Comparison of ENCODE assay signal across 9 mouse cellular contexts in the genomic region with DNA sequence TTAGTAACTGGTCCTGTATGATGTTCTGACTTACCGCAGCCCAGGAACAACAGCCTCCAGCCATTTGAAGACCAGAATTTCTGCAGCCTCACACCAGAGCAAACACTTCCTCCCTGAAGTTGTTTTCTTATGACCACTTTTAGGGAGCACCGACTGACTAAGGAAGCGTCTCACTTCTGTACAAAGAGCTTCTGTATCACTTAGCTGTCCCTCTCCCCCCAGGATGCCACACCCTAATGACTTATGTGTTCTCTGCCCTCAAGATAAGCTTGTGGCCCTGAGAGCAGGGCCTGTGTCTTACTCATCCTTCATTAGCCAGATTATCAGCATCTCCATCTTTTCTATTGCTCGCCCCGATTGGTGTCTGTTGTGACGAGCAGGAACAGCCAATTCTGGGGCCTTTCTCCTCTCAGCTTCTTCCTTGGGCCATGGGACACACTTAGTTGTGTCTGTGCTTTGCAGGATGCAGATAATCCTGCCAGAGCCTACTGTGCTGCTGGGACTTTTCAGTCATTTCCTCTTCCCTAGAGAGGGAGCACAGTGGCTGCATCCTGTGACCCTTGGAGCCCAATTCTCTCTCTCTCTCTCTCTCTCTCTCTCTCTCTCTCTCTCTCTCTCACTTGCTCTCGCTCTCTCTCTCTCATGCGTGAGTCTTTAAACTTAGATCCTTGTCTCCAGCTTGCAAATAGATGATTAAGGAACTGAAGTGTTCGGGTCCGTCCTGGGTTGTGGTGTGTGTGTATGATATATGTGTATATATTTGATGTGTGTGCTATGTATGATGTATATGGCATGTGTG.
A peak's percentile ranks its signal among the peaks of the same experiment; 100 is the strongest.
DNase-seq lines count a peak whose midpoint lies in the region; ATAC-seq lines count a peak whose summit lies in the region.
"Had no signal": no experiment of that assay in that cellular context is flagged by ENCODE, and none has a peak within 500 bp of the region (broad histone marks: within the 10 kb centered on the region; RNA-seq: fewer than 3 reads in every experiment).

No protein-coding gene starts in this region.

- H3K9ac ChIP-seq in intestine, embryonic 14.5 days (ENCODE audit: low read length), result no peak overlapping the region
- H3K9ac ChIP-seq in midbrain, embryonic 15.5 days, result no peak overlapping the region

- peaks cover 46% of the 10 kb centered on the region for H3K4me1 ChIP-seq in intestine, embryonic 14.5 days (replicated peaks; ENCODE audit: control insufficient read depth, insufficient read depth, low read length)
- H3K4me1 ChIP-seq in midbrain, embryonic 15.5 days, result peaks cover 20% of the 10 kb centered on the region

- intact Hi-C loops in heart, postnatal 10 days (cut with DNase I), result no loop called here

- H3K9me3 ChIP-seq in intestine, embryonic 14.5 days (ENCODE audit: control insufficient read depth, low read length), result no peaks in the 10 kb centered on the region
- no peaks in the 10 kb centered on the region for H3K9me3 ChIP-seq in midbrain, embryonic 15.5 days

- H3K4me3 ChIP-seq in intestine, embryonic 14.5 days (ENCODE audit: low read depth, low read length), result no peak overlapping the region
- no peak overlapping the region for H3K4me3 ChIP-seq in midbrain, embryonic 15.5 days

- H3K27ac ChIP-seq in intestine, embryonic 14.5 days (ENCODE audit: low read depth), result 0 out of 2 replicates have a peak overlapping the region, but pooled peaks have one; percentile 27
- H3K27ac ChIP-seq in midbrain, embryonic 15.5 days, result no peak overlapping the region

- ATAC-seq in intestine, embryonic 14.5 days (replicated peaks; ENCODE audit: low FRiP score, low TSS enrichment, low read depth), result no peak
- no peak for ATAC-seq in midbrain, embryonic 15.5 days (replicated peaks)

- peak; percentile 93 for DNase-seq in heart, adult 11 months
- no peak for DNase-seq in heart, postnatal 10 days
- DNase-seq in MEL-GATA-1-ER (ENCODE audit: extremely low read depth, low read depth), result peak; percentile 99
- DNase-seq in intestine, embryonic 14.5 days (ENCODE audit: low spot score), result no peak
- peak; percentile 76 for DNase-seq in lung, postnatal 36 days
- no peak for DNase-seq in cerebellum, adult 18-20 months
- no peak for DNase-seq in cerebellum, adult 9-11 months
- DNase-seq: left cerebral cortex, postnatal 4 days had no signal

- H3K27me3 ChIP-seq in intestine, embryonic 14.5 days (replicated peaks; ENCODE audit: control insufficient read depth, insufficient read depth, low read length), result no peaks in the 10 kb centered on the region
- no peaks in the 10 kb centered on the region for H3K27me3 ChIP-seq in midbrain, embryonic 15.5 days (replicated peaks)

- H3K4me2 ChIP-seq in intestine, embryonic 14.5 days (ENCODE audit: low read length), result no peak overlapping the region
- no peak overlapping the region for H3K4me2 ChIP-seq in midbrain, embryonic 15.5 days

- WGBS in intestine, embryonic 14.5 days, result 64% methylated on average over 10 of the region's 10 CpGs
- 84% methylated on average over 10 of the region's 10 CpGs for WGBS in midbrain, embryonic 15.5 days

- no peaks in the 10 kb centered on the region for H3K36me3 ChIP-seq in intestine, embryonic 14.5 days (ENCODE audit: control insufficient read depth, insufficient read depth, low read length)
- H3K36me3 ChIP-seq in midbrain, embryonic 15.5 days (replicated peaks), result no peaks in the 10 kb centered on the region

Comparison
In these comparisons a context has a peak if more than half of its experiments do, and no peak if none do; other contexts are left out.
1. DNase-seq: peak in heart, adult 11 months (single experiment), MEL-GATA-1-ER (single experiment) and lung, postnatal 36 days (single experiment); none in heart, postnatal 10 days (0 of 2), intestine, embryonic 14.5 days (single experiment), cerebellum, adult 18-20 months (0 of 2) and cerebellum, adult 9-11 months (single experiment).